Mouse (Mus musculus) liver, embryonic 14.5 days (tissue): ENCODE measurements around the gene Gfod2.

Experiments used
- CTCF ChIP-seq: IDR thresholded peaks from 2 replicates; pipeline ENCODE4 v1.5.1; 2016; ENCODE audit warnings: antibody characterized with exemption, low read depth, control low read depth
- EP300 ChIP-seq: IDR thresholded peaks from 2 replicates; pipeline ENCODE4 v1.6.1; 2016; ENCODE audit warnings: antibody characterized with exemption, low read depth

GRCm38 (mm10) chr8:105798408-105798807 lies 39.9 kb upstream of the Gfod2 start:
- TF ChIP-seq CTCF (no peak), EP300 (no peak)
